Comparison of ENCODE assay signal across 23 mouse cellular contexts in the genomic region with DNA sequence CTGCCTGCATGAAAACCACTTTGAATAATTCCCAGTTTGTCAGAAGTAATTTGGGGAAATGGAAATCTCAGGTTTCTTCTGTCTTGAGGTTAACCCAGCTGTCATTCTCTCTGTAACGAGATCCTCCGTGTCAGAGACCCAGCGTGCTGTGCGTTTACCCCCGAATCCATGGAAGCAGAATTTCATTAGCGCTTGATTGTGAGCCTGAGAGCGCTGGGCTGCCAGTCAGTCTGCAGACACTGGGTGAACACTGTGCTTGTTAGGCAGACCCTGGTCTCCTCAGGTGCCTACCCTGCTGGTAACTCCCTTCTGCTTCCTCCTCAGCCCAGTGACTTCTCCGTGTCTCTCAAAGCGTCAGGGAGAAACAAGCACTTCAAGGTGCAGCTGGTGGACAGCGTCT.
DNase-seq lines count a peak whose midpoint lies in the region; ATAC-seq and TF ChIP-seq lines count a peak whose summit lies in the region.
"Had no signal": no experiment of that assay in that cellular context is flagged by ENCODE, and none has a peak within 500 bp of the region (broad histone marks: within the 10 kb centered on the region; RNA-seq: fewer than 3 reads in every experiment).

No protein-coding gene starts in this region.

- no peaks in the 10 kb centered on the region for H3K27me3 ChIP-seq in hindbrain, embryonic 13.5 days
- no peaks in the 10 kb centered on the region for H3K27me3 ChIP-seq in hindbrain, embryonic 11.5 days (ENCODE audit: control insufficient read depth, insufficient read depth, low read length)
- no peaks in the 10 kb centered on the region for H3K27me3 ChIP-seq in embryonic facial prominence, embryonic 11.5 days (ENCODE audit: control insufficient read depth, insufficient read depth, low read length)
- no peaks in the 10 kb centered on the region for H3K27me3 ChIP-seq in forebrain, embryonic 15.5 days
- H3K27me3 ChIP-seq in heart, embryonic 12.5 days (replicated peaks) = no peaks in the 10 kb centered on the region
- H3K27me3 ChIP-seq: CH12.LX; limb, embryonic 13.5 days; liver, embryonic 12.5 days; Patski had no signal

- DNase-seq in hindbrain, embryonic 11.5 days (ENCODE audit: low spot score) = no peak
- peak; percentile 75 for DNase-seq in brain, embryonic 14.5 days (ENCODE audit: low read depth)
- DNase-seq in embryonic facial prominence, embryonic 11.5 days (ENCODE audit: low spot score) = peak; percentile 38
- no peak for DNase-seq in ovary, postnatal 14 days (ENCODE audit: low spot score)
- DNase-seq in gastrocnemius, postnatal 14 days = no peak
- DNase-seq: adrenal gland, adult 8-10 months; B cell, adult 2 months; cerebellum, adult 18-20 months; cerebellum, postnatal 14 days; kidney, adult 11 months; kidney, postnatal 4 days; lung, adult 18-20 months; lung, postnatal 10 days; right cerebral cortex, postnatal 14 days had no signal

- no peak overlapping the region for H3K4me3 ChIP-seq in hindbrain, embryonic 13.5 days
- H3K4me3 ChIP-seq in hindbrain, embryonic 11.5 days (ENCODE audit: low read depth, low read length) = no peak overlapping the region
- H3K4me3 ChIP-seq in embryonic facial prominence, embryonic 11.5 days (ENCODE audit: low read depth, low read length) = no peak overlapping the region
- H3K4me3 ChIP-seq in forebrain, embryonic 15.5 days = no peak overlapping the region
- H3K4me3 ChIP-seq in heart, embryonic 12.5 days = no peak overlapping the region
- H3K4me3 ChIP-seq: heart, embryonic 10.5 days; limb, embryonic 13.5 days; liver, embryonic 12.5 days had no signal

- no peak for TF ChIP-seq POLR2A in brain, embryonic 14.5 days (IDR thresholded peaks at IDR 0.05; ENCODE audit: borderline replicate concordance, extremely low read depth, insufficient read depth, insufficient read length, poor library complexity, severe bottlenecking)

- 0 out of 2 replicates have a peak overlapping the region, but pooled peaks have one; percentile 19 for H3K9ac ChIP-seq in hindbrain, embryonic 13.5 days
- H3K9ac ChIP-seq in hindbrain, embryonic 11.5 days (ENCODE audit: low read depth, low read length) = no peak overlapping the region
- no peak overlapping the region for H3K9ac ChIP-seq in embryonic facial prominence, embryonic 11.5 days (replicated peaks; ENCODE audit: low read length)
- H3K9ac ChIP-seq in forebrain, embryonic 15.5 days (replicated peaks) = no peak overlapping the region
- no peak overlapping the region for H3K9ac ChIP-seq in heart, embryonic 12.5 days
- H3K9ac ChIP-seq: limb, embryonic 13.5 days; liver, embryonic 12.5 days had no signal

- no peaks in the 10 kb centered on the region for H3K9me3 ChIP-seq in hindbrain, embryonic 13.5 days
- H3K9me3 ChIP-seq in hindbrain, embryonic 11.5 days (ENCODE audit: control insufficient read depth, low read length) = no peaks in the 10 kb centered on the region
- H3K9me3 ChIP-seq in embryonic facial prominence, embryonic 11.5 days (replicated peaks; ENCODE audit: control insufficient read depth, low read length) = no peaks in the 10 kb centered on the region
- H3K9me3 ChIP-seq in forebrain, embryonic 15.5 days = no peaks in the 10 kb centered on the region
- H3K9me3 ChIP-seq in heart, embryonic 12.5 days (replicated peaks) = no peaks in the 10 kb centered on the region
- H3K9me3 ChIP-seq: G1E; heart, embryonic 10.5 days; limb, embryonic 13.5 days; liver, embryonic 12.5 days had no signal

- H3K27ac ChIP-seq in hindbrain, embryonic 13.5 days = peak overlapping the region; percentile 23; the same call in 1 of the 2 replicates
- no peak overlapping the region for H3K27ac ChIP-seq in hindbrain, embryonic 11.5 days (ENCODE audit: low read depth, low read length)
- H3K27ac ChIP-seq in embryonic facial prominence, embryonic 11.5 days (replicated peaks; ENCODE audit: low read depth, low read length) = no peak overlapping the region
- H3K27ac ChIP-seq in forebrain, embryonic 15.5 days (replicated peaks) = no peak overlapping the region; the same call in 1 of the 2 replicates
- H3K27ac ChIP-seq in heart, embryonic 12.5 days (ENCODE audit: poor library complexity, severe bottlenecking) = no peak overlapping the region
- H3K27ac ChIP-seq: heart, embryonic 10.5 days; limb, embryonic 13.5 days; liver, embryonic 12.5 days had no signal

- WGBS in hindbrain, embryonic 13.5 days = 63% methylated on average over 10 of the region's 10 CpGs
- 78% methylated on average over 10 of the region's 10 CpGs for WGBS in hindbrain, embryonic 11.5 days
- WGBS in embryonic facial prominence, embryonic 11.5 days = 56% methylated on average over 10 of the region's 10 CpGs
- 42% methylated on average over 10 of the region's 10 CpGs for WGBS in forebrain, embryonic 15.5 days
- WGBS in heart, embryonic 12.5 days = 88% methylated on average over 10 of the region's 10 CpGs

- TF ChIP-seq CTCF in brain, embryonic 14.5 days (IDR thresholded peaks at IDR 0.05; ENCODE audit: borderline replicate concordance, extremely low read depth, insufficient read depth, insufficient read length) = no peak

- H3K36me3 ChIP-seq in hindbrain, embryonic 13.5 days = peaks cover 22% of the 10 kb centered on the region
- H3K36me3 ChIP-seq in hindbrain, embryonic 11.5 days (ENCODE audit: control insufficient read depth, insufficient read depth, low read length) = no peaks in the 10 kb centered on the region; the same call in 1 of the 2 replicates
- H3K36me3 ChIP-seq in embryonic facial prominence, embryonic 11.5 days (replicated peaks; ENCODE audit: control insufficient read depth, insufficient read depth, low read depth, low read length) = no peaks in the 10 kb centered on the region
- peaks cover 3% of the 10 kb centered on the region; the same call in 1 of the 2 replicates for H3K36me3 ChIP-seq in forebrain, embryonic 15.5 days
- peaks cover 31% of the 10 kb centered on the region for H3K36me3 ChIP-seq in heart, embryonic 12.5 days

- H3K4me1 ChIP-seq in hindbrain, embryonic 13.5 days (replicated peaks) = peaks cover 12% of the 10 kb centered on the region
- no peaks in the 10 kb centered on the region for H3K4me1 ChIP-seq in hindbrain, embryonic 11.5 days (replicated peaks; ENCODE audit: control insufficient read depth, insufficient read depth, low read length)
- no peaks in the 10 kb centered on the region for H3K4me1 ChIP-seq in embryonic facial prominence, embryonic 11.5 days (ENCODE audit: control insufficient read depth, insufficient read depth, low read length)
- 0 out of 2 replicates have a peak, but pooled peaks cover 4% of the 10 kb centered on the region for H3K4me1 ChIP-seq in forebrain, embryonic 15.5 days
- H3K4me1 ChIP-seq in heart, embryonic 12.5 days (replicated peaks) = no peaks in the 10 kb centered on the region
- H3K4me1 ChIP-seq: heart, embryonic 10.5 days had no signal

- 0 out of 2 replicates have a peak, but pooled peaks have one; percentile 41 for ATAC-seq in hindbrain, embryonic 13.5 days (ENCODE audit: low FRiP score)
- ATAC-seq in hindbrain, embryonic 11.5 days (ENCODE audit: low FRiP score) = no peak
- ATAC-seq in embryonic facial prominence, embryonic 11.5 days (replicated peaks; ENCODE audit: insufficient number of reproducible peaks, low FRiP score, low TSS enrichment, low read depth) = 0 out of 2 replicates have a peak, but pooled peaks have one; percentile 29
- ATAC-seq in forebrain, embryonic 15.5 days (replicated peaks) = peak; percentile 49; the same call in 1 of the 2 replicates
- no peak for ATAC-seq in heart, embryonic 12.5 days (ENCODE audit: insufficient number of reproducible peaks, low FRiP score)
- ATAC-seq: liver, embryonic 12.5 days; Patski had no signal

- intact Hi-C loops in gastrocnemius, postnatal 14 days (cut with DNase I; ENCODE audit: low total_unique reads) = no loop called here

- H3K4me2 ChIP-seq in hindbrain, embryonic 13.5 days = no peak overlapping the region
- no peak overlapping the region for H3K4me2 ChIP-seq in hindbrain, embryonic 11.5 days (replicated peaks; ENCODE audit: low read depth, low read length)
- H3K4me2 ChIP-seq in embryonic facial prominence, embryonic 11.5 days (ENCODE audit: low read depth, low read length) = no peak overlapping the region
- H3K4me2 ChIP-seq in forebrain, embryonic 15.5 days (replicated peaks) = no peak overlapping the region
- no peak overlapping the region for H3K4me2 ChIP-seq in heart, embryonic 12.5 days
- H3K4me2 ChIP-seq: limb, embryonic 13.5 days; liver, embryonic 12.5 days had no signal

Comparison
In these comparisons a context has a peak if more than half of its experiments do, and no peak if none do; other contexts are left out.
1. ATAC-seq: peak in hindbrain, embryonic 13.5 days (single experiment), embryonic facial prominence, embryonic 11.5 days (single experiment) and forebrain, embryonic 15.5 days (single experiment); none in hindbrain, embryonic 11.5 days (single experiment) and heart, embryonic 12.5 days (single experiment).
2. DNase-seq: peak in brain, embryonic 14.5 days (single experiment) and embryonic facial prominence, embryonic 11.5 days (single experiment); none in hindbrain, embryonic 11.5 days (single experiment), ovary, postnatal 14 days (single experiment) and gastrocnemius, postnatal 14 days (single experiment).